Mouse (Mus musculus) C2C12 (cell line): ENCODE measurements around the gene Lce1a1. TPM values are rescaled to one million over a fixed set of nuclear protein-coding genes. Genes with fewer than 3 reads are reported as not detected.
A peak's percentile ranks its signal among the peaks of the same experiment; 100 is the strongest.
"Not testable (repeated sequence)": the region's sequence is repeated elsewhere in the genome, so short reads cannot be mapped to it uniquely, and the experiment has no call there.

Experiments
- H3K27me3 ChIP-seq: one replicate; pipeline ENCODE4 v1.6.1; 2011; ENCODE audit not compliant: control insufficient read depth, insufficient read depth, insufficient read length
- H3K36me3 ChIP-seq: one replicate; pipeline ENCODE4 v1.6.1; 2011; ENCODE audit not compliant: control insufficient read depth, insufficient read depth
- H3K4me3 ChIP-seq: one replicate; pipeline ENCODE4 v1.5.1; 2011; ENCODE audit warnings: mild to moderate bottlenecking, control low read depth; ENCODE audit not compliant: poor library complexity, insufficient read depth, severe bottlenecking
- H3K79me2 ChIP-seq: one replicate; pipeline ENCODE4 v1.6.1; 2011; ENCODE audit not compliant: control insufficient read depth, insufficient read depth
- H3K79me3 ChIP-seq: one replicate; pipeline ENCODE4 v1.6.1; 2011; ENCODE audit warnings: low read depth, control low read depth
- H3ac ChIP-seq: one replicate; pipeline ENCODE3; 2011; ENCODE audit warnings: low read depth; ENCODE audit not compliant: control insufficient read depth, insufficient read length
- CEBPB ChIP-seq: IDR thresholded peaks from one replicate; pipeline ENCODE4 v1.6.1; 2011; ENCODE audit warnings: low read depth, mild to moderate bottlenecking, control low read depth, moderate library complexity
- CTCF ChIP-seq: IDR thresholded peaks from one replicate; pipeline ENCODE4 v1.5.1; 2011; ENCODE audit not compliant: control insufficient read depth, insufficient read depth, insufficient read length
- FOSL1 ChIP-seq: IDR thresholded peaks from one replicate; pipeline ENCODE4 v1.8.0; 2011; ENCODE audit warnings: mild to moderate bottlenecking, low read length; ENCODE audit not compliant: poor library complexity, insufficient read depth, severe bottlenecking
- MAX ChIP-seq: IDR thresholded peaks from one replicate; pipeline ENCODE4 v1.6.1; 2011; ENCODE audit warnings: mild to moderate bottlenecking, control low read depth
- MYOD1 ChIP-seq: IDR thresholded peaks from one replicate; pipeline ENCODE4 v1.6.1; 2011; ENCODE audit warnings: low read depth; ENCODE audit not compliant: control insufficient read depth, insufficient read length
- MYOG ChIP-seq: IDR thresholded peaks from one replicate; pipeline ENCODE4 v1.6.1; 2011; ENCODE audit not compliant: control insufficient read depth, insufficient read length; ENCODE audit errors: extremely low read depth
- USF1 ChIP-seq: IDR thresholded peaks from one replicate; pipeline ENCODE4 v1.6.1; 2011; ENCODE audit warnings: low read depth, mild to moderate bottlenecking, control low read depth, moderate library complexity
- long read RNA-seq, 2 experiments: library from polyadenylated mRNA; unstranded; transcript quantifications; one replicate each; pipeline ENCODE4 v2.0.0; 2019 to 2020
- polyA plus RNA-seq: library from polyadenylated mRNA; unstranded; fragments of >200 nt; fragmentation: generic; extraction: Trizol; gene quantifications from one replicate; pipeline ENCODE4 v1.2.1, GENCODE M21; 2012; ENCODE audit warnings: missing spikeins

The Lce1a1 gene
- polyA plus RNA-seq = not detected
- long read RNA-seq, experiment 1 = 0 reads
- long read RNA-seq, experiment 2 = 0 reads

DNA sequence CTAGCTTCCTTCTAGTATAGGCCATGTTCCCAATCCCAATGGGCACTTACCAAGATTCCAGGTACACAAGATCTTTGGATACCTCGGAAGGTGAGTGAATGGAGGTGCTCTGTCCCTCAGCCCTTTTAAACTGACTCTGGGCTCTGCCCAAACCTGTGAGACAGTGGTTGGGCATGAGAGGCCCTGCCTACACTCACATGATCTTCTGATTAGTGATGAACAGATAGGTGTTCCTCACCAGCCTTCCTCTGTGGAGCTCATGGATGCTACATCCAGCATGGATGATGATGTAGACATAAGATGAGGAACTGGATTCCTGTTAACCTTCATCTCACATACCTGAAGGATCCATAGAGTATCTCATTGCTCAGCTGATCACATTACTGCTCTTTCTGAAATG, at the start of gene Lce1a1:
Lce1a1 (minus strand) TSS at position 101 of the 400 bp plus-strand sequence.
- Histone ChIP-seq H3ac (no peak within 1 kb of the TSS), H3K36me3 (no peaks in the 10 kb centered on the region), H3K79me2 (no peaks in the 10 kb centered on the region), H3K79me3 (no peaks in the 10 kb centered on the region), H3K4me3 (no peak within 1 kb of the TSS), H3K27me3 (no peaks in the 10 kb centered on the region)
- TF ChIP-seq FOSL1 = no peak
- TF ChIP-seq MAX = no peak
- no peak for TF ChIP-seq USF1
- TF ChIP-seq CEBPB = no peak
- TF ChIP-seq CTCF = no peak
- no peak for TF ChIP-seq MYOD1
- no peak for TF ChIP-seq MYOG

- no peaks in the 10 kb centered on the region for H3K79me3 ChIP-seq
- no peak overlapping the region for H3K4me3 ChIP-seq
- no peaks in the 10 kb centered on the region for H3K36me3 ChIP-seq
- H3ac ChIP-seq = no peak overlapping the region
- H3K79me2 ChIP-seq = no peaks in the 10 kb centered on the region
- H3K27me3 ChIP-seq = no peaks in the 10 kb centered on the region
- TF ChIP-seq CEBPB = no peak
- TF ChIP-seq USF1 = no peak
- TF ChIP-seq MYOD1 = no peak
- TF ChIP-seq MYOG = no peak
- TF ChIP-seq MAX = no peak
- TF ChIP-seq CTCF = no peak
- TF ChIP-seq FOSL1 = no peak
Measured at GRCm38 (mm10) chr3:92694613-92695012, 46.5 kb upstream of the Lce1a1 start.

DNA sequence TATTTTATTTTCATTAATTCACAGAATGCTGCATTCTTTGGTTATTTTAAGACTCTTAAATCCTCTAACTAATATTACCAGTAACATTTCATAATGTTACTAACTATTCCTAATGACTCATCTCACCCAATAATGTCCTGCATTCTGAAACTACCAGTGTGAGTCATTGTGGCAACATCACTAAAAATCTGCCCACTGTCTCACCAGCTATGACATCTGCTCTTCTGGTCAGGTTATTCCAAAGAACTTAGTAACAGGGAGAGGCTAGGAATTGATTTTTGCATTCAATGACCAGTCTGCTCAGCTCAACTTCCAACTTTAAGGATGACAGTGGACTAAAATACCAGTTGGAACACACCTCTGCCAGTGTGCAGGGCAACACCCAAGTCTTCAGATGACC, 43.6 kb upstream of the Lce1a1 start:
- Histone ChIP-seq H3K27me3 (no peaks in the 10 kb centered on the region), H3K79me2 (no peaks in the 10 kb centered on the region), H3K4me3 (no peak overlapping the region), H3K36me3 (no peaks in the 10 kb centered on the region), H3K79me3 (no peaks in the 10 kb centered on the region), H3ac (no peak overlapping the region)
- TF ChIP-seq FOSL1 = peak; percentile 79
- TF ChIP-seq CEBPB = peak; percentile 59
- TF ChIP-seq MYOD1 = peak; percentile 52
- no peak for TF ChIP-seq USF1

DNA sequence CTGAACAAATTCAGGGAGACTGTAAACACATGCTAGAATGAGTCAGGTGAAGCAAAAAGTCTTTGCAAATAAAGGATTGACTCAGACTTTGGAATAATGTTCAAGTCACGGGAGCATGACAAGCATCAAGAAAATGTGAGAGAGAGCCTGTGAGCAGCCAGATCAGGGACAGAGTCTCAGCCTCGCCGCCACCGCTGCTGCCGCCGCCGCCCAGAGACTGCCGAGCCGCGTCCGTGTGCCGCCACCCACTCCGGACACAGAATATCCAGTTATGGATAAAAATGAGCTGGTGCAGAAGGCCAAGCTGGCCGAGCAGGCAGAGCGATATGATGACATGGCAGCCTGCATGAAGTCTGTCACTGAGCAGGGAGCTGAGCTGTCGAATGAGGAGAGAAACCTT, 41.0 kb upstream of the Lce1a1 start:
- not testable (repeated sequence) for H3K36me3 ChIP-seq, H3K4me3 ChIP-seq, H3K79me3 ChIP-seq, H3K27me3 ChIP-seq, H3ac ChIP-seq, H3K79me2 ChIP-seq

DNA sequence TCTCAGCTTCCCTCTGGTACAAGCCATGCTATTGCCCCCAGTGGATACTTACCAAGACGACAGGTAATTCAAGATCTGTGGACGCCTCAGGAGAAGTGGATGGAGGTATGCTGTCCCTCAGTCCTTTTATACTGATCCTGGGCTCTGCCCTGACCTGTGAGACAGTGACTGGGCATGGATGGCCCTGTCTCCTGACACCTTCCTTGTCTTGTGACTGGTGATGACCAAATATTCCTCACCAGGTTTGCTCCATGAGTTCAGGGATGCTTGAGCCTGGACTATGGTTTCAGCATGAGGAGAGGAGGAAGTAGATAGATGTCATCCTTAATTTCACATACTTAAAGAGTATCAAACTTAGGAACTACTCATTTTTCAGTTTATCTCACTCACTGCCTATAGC, 39.0 kb upstream of the Lce1a1 start, which contains the start of gene Lce1d:
Lce1d (minus strand) TSS at position 101 of the 400 bp plus-strand sequence.
- Histone ChIP-seq H3K79me3 (no peaks in the 10 kb centered on the region), H3K4me3 (no peak within 1 kb of the TSS), H3K27me3 (no peaks in the 10 kb centered on the region), H3K79me2 (no peaks in the 10 kb centered on the region), H3K36me3 (no peaks in the 10 kb centered on the region), H3ac (no peak within 1 kb of the TSS)
- no peak for TF ChIP-seq FOSL1

DNA sequence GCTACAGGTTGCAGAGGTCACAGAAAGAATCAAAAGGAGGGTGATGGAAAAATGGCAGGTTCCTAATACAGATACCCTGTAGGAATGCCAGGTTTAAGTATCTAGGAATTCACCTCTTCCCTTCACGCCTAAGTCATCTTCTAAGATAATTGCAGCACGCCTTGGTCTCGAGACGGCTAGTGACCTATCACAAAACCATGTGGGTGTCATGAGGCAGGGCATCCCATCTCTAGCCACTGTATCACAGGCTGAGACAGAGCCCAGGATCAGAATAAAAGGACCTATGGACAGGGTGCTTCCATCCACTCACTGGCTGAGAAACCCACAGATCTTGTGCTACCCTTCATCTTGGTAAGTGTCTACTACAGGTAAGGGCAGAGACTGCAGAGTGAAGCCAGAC, 30.8 kb upstream of the Lce1a1 start, which contains the start of gene Lce1c:
Lce1c (plus strand) TSS at position 301 of the 400 bp plus-strand sequence.
- Histone ChIP-seq H3K79me3 (no peaks in the 10 kb centered on the region), H3K79me2 (no peaks in the 10 kb centered on the region), H3K4me3 (no peak within 1 kb of the TSS), H3K36me3 (no peaks in the 10 kb centered on the region), H3ac (no peak within 1 kb of the TSS), H3K27me3 (no peaks in the 10 kb centered on the region)
- TF ChIP-seq MYOD1 (no peak), FOSL1 (no peak), USF1 (no peak), MAX (no peak), MYOG (no peak), CEBPB (no peak)

DNA sequence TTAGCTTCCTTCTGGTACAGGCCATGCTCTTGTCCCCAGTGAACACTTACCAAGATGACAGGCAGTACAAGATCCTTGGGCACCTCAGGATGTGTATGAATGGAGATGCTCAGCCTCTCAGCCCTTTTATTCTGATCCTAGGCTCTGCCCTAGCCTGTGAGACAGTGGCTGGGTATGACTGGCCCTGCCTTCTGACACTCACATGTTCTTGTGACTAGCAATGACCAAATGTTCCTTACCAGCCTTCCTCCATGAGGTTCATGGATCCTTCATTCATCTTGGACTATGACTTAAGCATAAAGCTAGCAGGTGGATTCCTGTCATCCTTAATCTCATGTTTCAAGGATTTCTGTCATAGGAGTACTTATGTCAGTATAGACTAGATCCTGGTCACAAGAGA, 22.1 kb upstream of the Lce1a1 start, which contains the start of gene Lce1a2:
Lce1a2 (minus strand) TSS at position 101 of the 400 bp plus-strand sequence.
- Histone ChIP-seq H3K79me2 (no peaks in the 10 kb centered on the region), H3K79me3 (no peaks in the 10 kb centered on the region), H3ac (no peak within 1 kb of the TSS), H3K27me3 (no peaks in the 10 kb centered on the region), H3K4me3 (no peak within 1 kb of the TSS), H3K36me3 (no peaks in the 10 kb centered on the region)
- TF ChIP-seq FOSL1 = no peak
- no peak for TF ChIP-seq CTCF
- TF ChIP-seq CEBPB = no peak
- no peak for TF ChIP-seq MYOG
- TF ChIP-seq MYOD1 = no peak
- TF ChIP-seq USF1 = no peak
- no peak for TF ChIP-seq MAX
